Mouse (Mus musculus): ENCODE data around the gene Svip.

GRCm38 (mm10) chr7:52007138-52007537 lies 1.3 kb upstream of the Svip start:
- TF ChIP-seq ZC3H11A (IDR thresholded peaks at IDR 0.05; ENCODE audit: borderline replicate concordance, low read depth, low read length) (no peak), HCFC1 (IDR thresholded peaks at IDR 0.05; ENCODE audit: borderline replicate concordance, insufficient read depth, low read length) (no peak)

All from ES-E14 (cell line).